Comparison of ENCODE assay signal across 8 mouse cellular contexts in the genomic region with DNA sequence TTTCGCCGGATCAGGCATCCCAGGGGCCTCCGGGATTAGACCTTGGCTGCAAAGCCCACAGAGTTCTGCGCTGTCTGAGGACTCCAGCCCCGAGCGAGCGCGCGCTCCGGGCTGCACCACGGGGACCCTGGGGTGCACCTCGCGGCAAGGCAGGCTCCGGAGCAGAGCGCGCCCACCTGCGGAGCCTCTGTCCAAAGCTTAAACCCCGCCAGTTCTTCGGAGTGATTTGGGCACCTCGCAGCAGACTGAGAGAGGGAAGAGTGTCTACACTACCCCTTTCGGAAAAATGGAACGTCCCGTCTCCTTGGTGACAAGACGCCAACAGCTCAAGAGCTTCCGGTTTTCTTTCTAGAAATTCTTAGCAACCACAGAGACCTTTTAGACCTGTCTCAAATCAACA. TPM values are rescaled to one million over a fixed set of nuclear protein-coding genes. Genes with fewer than 3 reads are reported as not detected.
DNase-seq lines count a peak whose midpoint lies in the region; ATAC-seq and TF ChIP-seq lines count a peak whose summit lies in the region.

A gene (minus strand): TSS at position 76 of the 400 bp plus-strand sequence.

- TF ChIP-seq POLR2A in myocyte (IDR thresholded peaks at IDR 0.05; ENCODE audit: insufficient read length, low read depth), result no peak

- TF ChIP-seq CTCF in intestine, postnatal 0 days (IDR thresholded peaks at IDR 0.05; ENCODE audit: low read depth), result no peak

- H3K4me2 ChIP-seq in intestine, postnatal 0 days (replicated peaks; ENCODE audit: low read depth), result peak within 1 kb of the TSS; percentile 93
- H3K4me2 ChIP-seq in liver, embryonic 12.5 days, result peak within 1 kb of the TSS; percentile 82
- peak within 1 kb of the TSS; percentile 77 for H3K4me2 ChIP-seq in myocyte (ENCODE audit: low read depth)

- H3K27me3 ChIP-seq in intestine, postnatal 0 days (replicated peaks; ENCODE audit: control insufficient read depth, insufficient read depth, low read length), result no peaks in the 10 kb centered on the region
- peaks cover 48% of the 10 kb centered on the region for H3K27me3 ChIP-seq in liver, embryonic 12.5 days (replicated peaks)
- H3K27me3 ChIP-seq in myocyte (ENCODE audit: control insufficient read depth, insufficient read depth, insufficient read length), result peaks cover 11% of the 10 kb centered on the region

- H3K79me2 ChIP-seq in myocyte (ENCODE audit: control insufficient read depth, insufficient read depth), result no peaks in the 10 kb centered on the region

- peak; percentile 96 for DNase-seq in heart, adult 11 months
- DNase-seq in heart, postnatal 25 days (ENCODE audit: low spot score), result no peak
- peak; percentile 38 for DNase-seq in gastrocnemius, postnatal 14 days
- DNase-seq in telencephalon, adult 2 months (ENCODE audit: low read depth, low spot score), result peak; percentile 55

- H3K27ac ChIP-seq in brown adipose tissue, adult 24 weeks (replicated peaks; ENCODE audit: low read depth, low read length), result no peak within 1 kb of the TSS
- no peak within 1 kb of the TSS for H3K27ac ChIP-seq in intestine, postnatal 0 days (ENCODE audit: low read depth, low read length)
- no peak within 1 kb of the TSS for H3K27ac ChIP-seq in liver, embryonic 12.5 days

- no peaks in the 10 kb centered on the region for H3K36me3 ChIP-seq in intestine, postnatal 0 days (ENCODE audit: control insufficient read depth, insufficient read depth)
- no peaks in the 10 kb centered on the region for H3K36me3 ChIP-seq in liver, embryonic 12.5 days
- H3K36me3 ChIP-seq in myocyte (ENCODE audit: control insufficient read depth, insufficient read depth), result no peaks in the 10 kb centered on the region

- no peak within 1 kb of the TSS for H3ac ChIP-seq in myocyte (ENCODE audit: control insufficient read depth, insufficient read length)

- whole genome bisulfite sequencing in intestine, postnatal 0 days, result 0% methylated on average over 25 of the region's 25 CpGs
- WGBS in liver, embryonic 12.5 days (ENCODE audit: insufficient replicate concordance), result 1% methylated on average over 25 of the region's 25 CpGs

- H3K9me3 ChIP-seq in intestine, postnatal 0 days (ENCODE audit: control insufficient read depth), result no peaks in the 10 kb centered on the region
- H3K9me3 ChIP-seq in liver, embryonic 12.5 days (replicated peaks), result no peaks in the 10 kb centered on the region

- intact Hi-C loops in heart, postnatal 25 days (cut with DNase I), result loop anchor here (5.0 kb wide), 2 partner anchors 213 to 228 kb away; a partner anchor contains a TSS
- intact Hi-C loops in gastrocnemius, postnatal 14 days (cut with DNase I; ENCODE audit: low total_unique reads), result loop anchor here (5.0 kb wide), 2 partner anchors 133 to 303 kb away; no protein-coding TSS in a partner anchor

- H3K4me3 ChIP-seq in brown adipose tissue, adult 24 weeks (ENCODE audit: insufficient read depth, low read depth, low read length), result peak within 1 kb of the TSS; percentile 62
- peak within 1 kb of the TSS; percentile 59 for H3K4me3 ChIP-seq in intestine, postnatal 0 days (ENCODE audit: low read depth, low read length)
- H3K4me3 ChIP-seq in liver, embryonic 12.5 days, result peak within 1 kb of the TSS; percentile 60
- H3K4me3 ChIP-seq in myocyte, result peak within 1 kb of the TSS; percentile 14

- peak within 1 kb of the TSS; percentile 60 for H3K9ac ChIP-seq in intestine, postnatal 0 days (ENCODE audit: low read depth, low read length)
- peak within 1 kb of the TSS; percentile 45 for H3K9ac ChIP-seq in liver, embryonic 12.5 days

- peak; percentile 51; the same call in 1 of the 2 replicates for ATAC-seq in intestine, postnatal 0 days
- ATAC-seq in liver, embryonic 12.5 days, result peak; percentile 62

- peaks cover 3% of the 10 kb centered on the region; the same call in 1 of the 2 replicates for H3K4me1 ChIP-seq in brown adipose tissue, adult 24 weeks (ENCODE audit: control insufficient read depth, insufficient read depth, insufficient read length, low read length)
- H3K4me1 ChIP-seq in intestine, postnatal 0 days (replicated peaks; ENCODE audit: control insufficient read depth, insufficient read depth, low read length), result 0 out of 2 replicates have a peak, but pooled peaks cover 5% of the 10 kb centered on the region
- H3K4me1 ChIP-seq in liver, embryonic 12.5 days, result peaks cover 22% of the 10 kb centered on the region

TF ChIP-seq in myocyte, 11 proteins besides CTCF, POLR2A, EP300 and RAD21:
- no peak for TF ChIP-seq TCF3 (IDR thresholded peaks at IDR 0.05; ENCODE audit: insufficient read length, low read depth)
- no peak for TF ChIP-seq SRF (IDR thresholded peaks at IDR 0.05; ENCODE audit: control insufficient read depth, insufficient read length, low read depth)
- TF ChIP-seq CEBPB (IDR thresholded peaks at IDR 0.05; ENCODE audit: insufficient read depth, poor library complexity, severe bottlenecking), result no peak
- no peak for TF ChIP-seq MYOD1 (IDR thresholded peaks at IDR 0.05; ENCODE audit: control insufficient read depth in 1 of 3, insufficient read length in 2 of 3, low read depth in 2 of 3)
- TF ChIP-seq TCF12 (IDR thresholded peaks at IDR 0.05; ENCODE audit: insufficient read depth, poor library complexity, severe bottlenecking), result no peak
- TF ChIP-seq USF1 (IDR thresholded peaks at IDR 0.05; ENCODE audit: low read depth), result no peak
- no peak for TF ChIP-seq POLR2AphosphoS2 (IDR thresholded peaks at IDR 0.05; ENCODE audit: insufficient read length, low read depth)
- TF ChIP-seq MYOG (IDR thresholded peaks at IDR 0.05; ENCODE audit: control insufficient read depth in 1 of 3, insufficient read depth in 1 of 3, insufficient read length in 2 of 3, low read depth in 2 of 3), result no peak
- TF ChIP-seq REST (IDR thresholded peaks at IDR 0.05; ENCODE audit: insufficient read depth, insufficient read length), result no peak
- TF ChIP-seq MAX (IDR thresholded peaks at IDR 0.05; ENCODE audit: low read depth), result no peak
- TF ChIP-seq E2F4 (IDR thresholded peaks at IDR 0.05; ENCODE audit: insufficient read depth), result no peak

RNA-seq across cellular contexts. Expression of the gene that starts here (rescaled TPM):
- total RNA-seq in heart, postnatal 25 days (2021), result not detected
- polyA plus RNA-seq in brown adipose tissue, adult 24 weeks (2012; ENCODE audit: insufficient read depth, insufficient read length, missing spikeins), result not detected in 2 replicates
- not detected for total RNA-seq in gastrocnemius, postnatal 14 days (2021)
- polyA plus RNA-seq in intestine, postnatal 0 days (2015; fragmentation: Nextera tagmentation; extraction: Ambion mirVana), result 0.08 and 0.20 TPM in 2 replicates
- polyA plus RNA-seq in liver, embryonic 12.5 days (2016; fragmentation: Nextera tagmentation; extraction: Ambion mirVana), result 0.12 and 0.30 TPM in 2 replicates
- 0.06 TPM for polyA plus RNA-seq in myocyte (2012; fragmentation: generic; extraction: Trizol)

Comparison
In these comparisons a context has a peak if more than half of its experiments do, and no peak if none do; other contexts are left out.
1. Peak in DNase-seq in gastrocnemius, postnatal 14 days; RNA of the gene not detected or under 1 TPM.
2. Peak in ATAC-seq, H3K4me3 ChIP-seq, H3K9ac ChIP-seq and H3K4me2 ChIP-seq in intestine, postnatal 0 days; RNA of the gene not detected or under 1 TPM.
3. Peak in ATAC-seq, H3K4me3 ChIP-seq, H3K9ac ChIP-seq and H3K4me2 ChIP-seq in liver, embryonic 12.5 days; RNA of the gene not detected or under 1 TPM.